Mouse (Mus musculus): ENCODE measurements around the gene Lbhd2.

Lbhd2 gene

DNA sequence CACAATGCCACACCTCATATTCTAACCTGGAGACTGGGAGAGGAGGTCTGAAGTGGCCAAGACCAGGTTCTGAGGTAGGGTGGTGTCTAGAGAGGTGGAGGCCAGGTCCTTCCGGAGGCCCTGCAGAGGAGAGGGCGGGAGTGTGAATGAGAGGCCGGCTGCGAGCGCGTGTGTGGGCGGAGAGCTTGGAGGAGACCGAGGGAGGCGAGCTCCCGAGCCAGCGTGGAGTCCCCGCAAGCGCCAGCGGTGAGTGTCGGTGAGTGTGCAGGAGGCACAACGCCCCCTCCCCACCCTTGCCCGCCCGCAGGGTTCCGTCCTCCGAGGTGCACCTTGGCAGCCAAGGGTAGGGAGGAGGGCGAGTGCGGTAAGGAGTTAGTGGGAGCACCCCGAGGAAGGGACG lies at the start of gene Lbhd2:
Lbhd2 (plus strand) TSS at position 188 of the 400 bp plus-strand sequence.
- DNase-seq (ENCODE audit: low spot score), result no peak

DNA sequence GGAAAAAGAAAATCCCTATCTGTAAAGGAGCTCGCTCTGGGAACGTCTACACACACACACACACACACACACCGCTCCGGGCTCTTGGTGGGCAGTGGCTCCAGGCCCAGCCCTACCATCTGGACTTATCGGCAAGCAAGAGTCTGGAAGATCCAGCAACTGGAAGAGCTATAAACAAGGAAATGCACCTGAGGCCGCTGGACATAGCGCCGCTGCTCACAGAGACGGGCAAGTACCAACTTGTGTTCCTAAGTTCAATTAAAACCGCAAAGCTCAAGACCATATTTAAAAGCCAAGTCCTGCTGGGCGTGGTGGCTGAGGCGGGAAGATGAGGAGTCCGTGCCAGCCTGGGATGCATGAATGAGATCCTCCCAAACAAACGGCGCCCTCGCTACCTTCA lies 45.9 kb upstream of the Lbhd2 start:
- no peak for DNase-seq (ENCODE audit: low spot score)

DNA sequence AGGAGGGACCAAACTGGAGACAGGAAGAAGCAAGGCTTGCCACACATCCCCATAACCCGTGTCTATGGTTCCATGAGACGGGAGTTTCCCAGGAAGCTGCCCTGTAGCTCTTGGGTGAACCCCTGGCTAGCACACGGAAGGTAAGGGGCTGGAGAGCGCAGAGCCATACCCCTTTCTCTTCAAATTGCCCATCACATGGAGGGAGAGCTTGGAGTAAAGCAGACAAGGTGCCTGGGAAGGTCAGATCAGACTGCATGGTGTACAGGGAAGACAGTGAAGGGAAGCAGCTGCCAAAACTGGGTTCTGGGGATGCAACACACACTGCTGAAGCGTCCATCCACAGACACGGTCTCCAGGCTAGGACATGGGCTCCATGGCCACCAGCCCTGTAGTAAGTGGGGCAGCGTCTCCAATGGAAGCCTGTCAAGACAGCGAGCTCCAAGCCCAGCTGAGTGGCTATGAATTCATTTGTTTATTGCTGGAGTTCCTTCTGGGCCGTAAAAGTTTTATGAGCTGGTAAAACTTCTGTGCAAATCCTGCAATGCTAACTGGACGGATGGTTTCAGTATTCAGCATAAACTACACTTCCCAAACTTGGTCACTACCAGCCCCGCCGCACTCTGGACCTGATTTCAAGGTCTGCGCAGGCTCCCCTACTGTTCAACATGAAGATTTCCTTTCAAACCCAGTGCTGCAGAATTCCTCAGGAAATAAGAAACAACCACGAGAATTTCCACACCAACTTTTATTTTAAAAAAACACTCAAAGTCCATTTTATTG lies 45.1 kb upstream of the Lbhd2 start:
- DNase-seq (ENCODE audit: low spot score), result no peak

DNA sequence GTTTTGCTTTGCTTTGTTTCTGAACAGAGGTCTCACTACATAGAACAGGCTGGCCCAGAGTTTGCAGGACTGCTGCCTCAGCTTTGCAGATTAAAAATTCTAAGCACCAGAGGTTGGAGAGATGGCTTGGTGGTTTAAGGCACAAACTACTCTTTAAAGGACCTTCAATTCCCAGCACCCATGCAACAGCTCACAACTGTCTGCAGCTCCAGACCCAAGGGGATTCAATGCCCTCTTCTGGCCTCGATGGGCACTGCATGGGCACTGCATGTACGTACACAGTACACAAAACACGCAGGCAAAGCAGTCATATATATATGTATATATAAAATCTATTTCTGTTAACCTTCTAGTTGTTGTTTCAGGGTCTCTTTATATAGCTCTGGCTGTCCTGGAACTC lies 42.4 kb upstream of the Lbhd2 start:
- DNase-seq (ENCODE audit: low spot score), result no peak

DNA sequence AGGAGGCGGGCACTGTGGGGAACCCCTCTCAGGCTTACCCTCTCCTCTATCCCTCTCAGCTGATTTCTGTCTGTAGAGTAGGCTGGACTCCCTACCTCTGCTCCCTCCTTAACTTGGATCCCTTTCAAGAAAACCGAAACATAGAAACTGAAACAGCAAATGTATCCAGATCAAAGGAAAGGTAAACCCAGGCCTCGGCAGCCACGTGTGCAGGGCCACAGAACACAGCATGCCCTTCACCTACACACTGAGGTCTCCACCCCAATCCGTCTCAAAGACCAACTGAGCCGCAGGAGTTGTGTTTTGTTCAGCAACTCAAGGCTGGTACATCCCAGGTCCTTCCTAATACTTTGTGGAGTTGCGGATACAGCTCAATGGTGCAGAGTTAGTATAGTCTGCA lies 39.5 kb upstream of the Lbhd2 start:
- DNase-seq (ENCODE audit: low spot score), result no peak

DNA sequence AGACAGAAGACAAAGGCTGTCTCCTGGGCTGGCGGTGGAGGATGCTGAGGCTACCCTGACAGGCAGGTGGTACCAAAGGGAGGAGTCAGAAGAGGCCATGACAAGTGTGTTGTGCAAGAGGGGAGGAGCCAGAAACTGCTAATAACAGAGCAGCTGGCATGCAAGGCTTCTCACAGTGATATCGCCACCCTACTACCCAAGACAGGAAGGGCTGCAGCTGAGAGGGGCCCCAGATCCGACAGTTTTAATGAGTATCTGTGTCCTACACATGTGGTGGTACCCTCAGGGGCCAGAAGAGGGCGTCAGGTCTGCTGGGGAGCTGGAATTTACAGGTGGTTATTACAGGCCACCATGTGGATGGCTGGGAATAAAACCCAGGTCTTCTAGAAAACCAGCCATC lies 36.4 kb upstream of the Lbhd2 start:
- DNase-seq (ENCODE audit: low spot score), result no peak

GRCm38 (mm10) chr12:111371905-111372304 lies 34.7 kb upstream of the Lbhd2 start:
- no peak for DNase-seq (ENCODE audit: low spot score)

DNA sequence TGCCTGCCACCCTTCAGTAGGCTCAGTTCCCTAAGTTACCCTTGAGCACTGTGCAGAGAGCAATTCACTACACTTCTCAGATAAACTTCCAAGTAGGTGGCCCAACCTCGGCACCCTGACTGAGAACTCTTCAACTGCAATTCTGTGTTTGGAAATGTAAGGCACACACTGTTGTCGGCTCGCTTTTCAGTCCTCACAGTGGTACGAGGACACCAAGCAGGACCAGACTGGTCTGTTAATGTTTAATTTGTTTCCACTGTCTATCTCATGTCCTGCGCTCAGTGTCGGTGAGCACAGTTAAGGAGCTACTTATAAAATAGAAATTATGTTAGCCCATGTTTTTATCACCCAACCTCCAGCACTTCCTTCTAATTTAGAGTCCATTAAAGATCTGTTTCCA lies 33.2 kb upstream of the Lbhd2 start:
- no peak for DNase-seq (ENCODE audit: low spot score)

DNA sequence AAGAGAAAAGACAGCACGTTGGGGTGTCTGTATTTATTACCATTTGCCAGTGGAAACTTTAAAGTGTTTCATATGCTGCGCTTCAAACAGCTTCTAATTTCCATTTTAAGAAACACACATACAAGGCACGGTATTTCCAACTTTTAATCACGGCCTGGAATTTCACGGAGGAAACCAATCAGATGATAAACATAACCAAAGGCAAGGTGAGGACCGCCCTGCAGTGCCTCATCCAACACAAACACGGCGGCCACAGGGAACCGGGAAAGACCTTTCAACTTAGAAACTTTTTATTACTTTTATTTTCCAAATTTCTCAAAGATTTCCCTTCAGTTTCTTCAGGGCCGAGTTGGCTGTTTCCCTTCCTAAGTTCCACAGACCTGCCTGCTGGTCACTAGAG lies 31.9 kb upstream of the Lbhd2 start:
- DNase-seq (ENCODE audit: low spot score), result no peak

DNA sequence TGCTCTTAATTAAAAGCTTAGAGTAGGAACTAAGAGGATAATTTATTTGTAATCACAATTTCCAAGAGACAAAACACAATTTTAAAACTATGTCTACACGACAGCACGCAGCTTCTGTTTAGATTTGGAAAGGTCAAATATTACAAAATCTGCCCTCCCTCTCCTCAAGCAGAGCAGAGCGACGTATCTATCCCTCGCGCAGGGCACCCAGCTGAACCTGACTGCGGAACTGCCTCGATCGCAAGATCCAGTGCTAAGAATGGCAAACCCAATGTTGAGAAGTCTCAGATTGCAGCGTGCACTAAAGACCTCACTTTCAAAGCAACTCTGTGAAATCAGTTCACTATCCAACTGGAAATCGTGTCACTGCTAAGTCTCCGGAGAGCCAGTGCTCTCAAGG lies 31.1 kb upstream of the Lbhd2 start:
- no peak for DNase-seq (ENCODE audit: low spot score)

DNA sequence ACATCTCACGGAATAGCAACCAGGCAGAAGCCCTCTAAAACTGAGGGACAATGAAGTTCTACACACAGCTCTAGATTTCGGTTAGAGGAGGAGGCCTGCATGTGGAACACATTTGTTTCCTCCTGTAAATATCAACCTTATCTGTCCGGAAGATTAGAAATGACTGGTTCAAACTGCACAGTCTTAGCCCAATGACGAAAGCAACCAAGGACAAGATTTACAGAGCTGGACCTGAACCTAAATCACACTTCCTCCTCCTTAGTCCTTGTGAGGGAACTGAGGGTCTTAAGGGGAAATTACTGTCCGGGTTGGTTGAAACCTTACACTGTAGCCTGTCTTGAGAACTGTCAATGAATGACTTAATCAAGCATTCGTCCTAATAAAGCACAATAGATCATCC lies 30.6 kb upstream of the Lbhd2 start:
- DNase-seq (ENCODE audit: low spot score), result no peak

- peak; percentile 24 for DNase-seq (ENCODE audit: low spot score)
These were observed 29.7 kb upstream of the Lbhd2 start for GRCm38 (mm10) chr12:111376826-111377331.

DNA sequence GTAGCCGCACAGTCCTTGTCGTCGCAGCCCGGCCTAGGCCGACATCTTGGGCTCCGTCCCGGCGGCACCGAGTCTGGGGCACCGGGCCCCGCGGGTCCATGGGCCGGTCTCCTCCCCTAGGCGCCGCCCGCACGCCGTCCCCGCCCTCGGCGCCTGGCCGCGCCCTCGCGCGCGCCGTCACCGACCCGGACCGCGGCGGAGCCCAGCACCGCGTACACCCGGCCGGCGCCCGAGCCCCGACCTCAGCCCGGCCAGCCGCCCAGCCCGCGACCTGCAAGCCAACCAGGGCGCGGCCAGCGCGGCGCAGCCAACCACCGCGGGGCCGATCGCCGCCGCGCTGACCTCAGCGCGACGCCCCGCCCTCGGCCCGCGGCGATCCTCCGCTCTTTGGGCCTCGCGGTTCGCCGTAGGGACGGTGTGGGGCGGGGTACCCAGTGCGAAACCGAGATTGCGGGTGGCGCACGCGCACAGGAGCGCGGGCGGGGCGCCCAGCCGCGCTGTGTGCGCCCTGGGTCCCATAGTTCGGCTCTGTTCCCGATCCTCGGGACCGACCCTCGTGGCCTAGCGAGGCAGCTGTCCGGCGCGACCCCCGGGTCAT lies 29.1 kb upstream of the Lbhd2 start, which contains the start of gene Cdc42bpb:
Cdc42bpb (minus strand) TSS at position 343 of the 598 bp plus-strand sequence.
- peak; percentile 78 for DNase-seq (ENCODE audit: low spot score)

GRCm38 (mm10) chr12:111377986-111378490 lies 28.6 kb upstream of the Lbhd2 start:
- DNase-seq (ENCODE audit: low spot score), result no peak

GRCm38 (mm10) chr12:111378812-111379211 lies 27.8 kb upstream of the Lbhd2 start:
- DNase-seq (ENCODE audit: low spot score), result no peak

DNA sequence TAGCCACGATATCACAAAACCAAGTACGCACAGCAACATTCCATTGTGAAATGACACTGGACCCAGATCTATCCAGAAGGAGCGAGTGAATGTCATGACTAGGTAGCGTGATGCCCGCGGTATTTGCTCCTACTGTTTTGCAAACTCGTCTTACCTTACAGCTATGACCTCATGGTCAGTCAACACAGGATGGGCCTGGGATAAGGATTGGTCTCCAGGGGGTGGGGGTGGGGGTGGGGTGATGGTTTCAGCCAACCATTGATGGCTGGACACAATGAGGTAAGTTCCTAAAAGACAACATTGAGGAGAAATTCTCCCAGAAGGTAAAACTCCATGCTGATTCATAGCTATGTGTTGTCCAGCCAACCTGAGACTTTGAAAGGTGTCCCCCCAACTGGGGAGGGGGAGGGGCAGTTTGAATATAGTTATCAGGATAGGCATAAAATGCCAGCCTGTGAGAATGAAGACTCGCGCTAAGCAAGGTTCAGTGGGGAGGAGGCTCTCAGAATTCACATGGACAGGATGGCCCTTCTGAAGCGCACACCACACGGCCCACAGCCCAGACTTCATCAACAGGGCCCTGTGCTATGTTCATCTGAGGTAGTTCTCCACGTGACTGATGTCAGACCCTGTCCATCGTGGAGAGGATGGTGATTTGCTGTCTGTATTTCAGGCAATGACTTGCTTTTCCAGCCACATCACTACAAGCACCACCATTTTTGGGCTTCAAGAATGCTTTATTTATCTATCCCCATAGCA lies 20.5 kb upstream of the Lbhd2 start:
- DNase-seq (ENCODE audit: low spot score), result no peak

GRCm38 (mm10) chr12:111386642-111387120 lies 19.9 kb upstream of the Lbhd2 start:
- no peak for DNase-seq (ENCODE audit: low spot score)

DNA sequence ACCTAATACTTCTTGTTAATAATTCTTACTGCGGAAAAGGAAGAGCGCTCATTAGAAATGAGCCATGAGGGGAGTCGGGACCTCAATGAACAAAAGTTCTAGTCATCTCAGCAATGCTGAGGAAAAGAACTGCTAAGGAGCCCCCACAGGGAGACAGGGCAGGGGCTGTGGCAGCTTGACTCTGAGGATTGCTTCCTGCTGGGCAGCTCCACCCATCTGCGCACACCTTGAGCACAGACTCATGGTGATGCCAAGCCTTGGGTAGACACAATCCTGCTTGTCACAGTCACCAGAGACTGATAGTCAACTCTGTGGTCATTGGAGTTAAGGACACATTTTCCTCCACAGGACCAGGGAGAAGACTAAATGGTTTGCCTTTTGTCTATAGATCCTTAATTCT lies 19.5 kb upstream of the Lbhd2 start:
- no peak for DNase-seq (ENCODE audit: low spot score)

DNA sequence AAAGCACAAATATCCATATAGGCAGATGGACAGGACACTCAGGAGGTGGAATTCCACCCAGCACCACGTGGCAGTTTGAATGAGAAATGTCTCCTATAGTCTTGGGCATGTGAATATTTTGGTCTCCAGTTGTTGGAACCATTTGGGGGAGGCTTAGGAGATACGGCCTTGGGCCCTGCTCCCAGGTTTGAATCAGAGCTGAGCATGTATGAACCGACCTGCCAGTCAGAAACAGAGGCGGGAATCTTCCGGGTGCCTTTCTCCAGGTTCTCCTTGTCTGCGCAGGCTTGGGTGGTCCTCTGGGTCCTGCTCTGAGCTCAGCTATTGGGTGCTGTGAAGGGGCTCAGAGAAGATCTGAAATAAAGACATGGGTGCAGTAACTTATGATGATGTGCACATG lies 12.6 kb upstream of the Lbhd2 start:
- no peak for DNase-seq (ENCODE audit: low spot score)

GRCm38 (mm10) chr12:111396997-111397396 lies 9.6 kb upstream of the Lbhd2 start:
- no peak for DNase-seq (ENCODE audit: low spot score)

DNA sequence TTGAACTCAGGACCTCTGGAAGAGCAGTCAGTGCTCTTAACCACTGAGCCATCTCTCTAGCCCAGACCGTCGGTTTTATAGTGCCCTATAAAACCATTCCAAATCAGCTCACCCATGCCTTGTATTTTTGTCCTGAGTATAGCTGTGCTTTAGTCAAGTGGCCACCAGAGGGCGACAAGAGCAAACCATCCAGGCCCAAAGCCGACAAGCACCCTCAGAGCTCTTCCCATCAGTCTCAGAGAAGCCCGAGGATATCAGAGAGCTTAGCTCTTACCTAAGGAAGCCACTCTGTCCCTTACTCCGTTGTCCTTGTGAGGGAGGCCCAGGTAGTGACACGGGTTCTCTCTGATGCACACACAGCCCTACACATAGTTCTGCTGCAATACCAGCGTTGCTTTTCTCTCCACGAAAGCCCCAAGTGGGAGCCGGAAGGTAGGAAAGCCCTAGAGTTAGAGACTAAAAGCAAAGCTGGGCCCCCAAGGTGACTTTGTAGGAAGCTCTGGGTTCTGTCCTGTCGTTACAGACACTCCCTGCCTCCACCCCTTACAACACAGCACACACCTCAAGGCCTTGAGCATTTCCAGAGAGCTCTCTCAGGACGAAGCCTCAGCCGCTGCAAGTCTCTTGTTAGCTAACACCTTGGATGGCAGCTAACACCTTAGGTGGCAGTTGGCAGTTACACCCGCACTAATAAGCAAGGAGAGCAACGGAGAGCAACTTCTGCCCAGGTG lies 5.0 kb upstream of the Lbhd2 start:
- no peak for DNase-seq (ENCODE audit: low spot score)

DNA sequence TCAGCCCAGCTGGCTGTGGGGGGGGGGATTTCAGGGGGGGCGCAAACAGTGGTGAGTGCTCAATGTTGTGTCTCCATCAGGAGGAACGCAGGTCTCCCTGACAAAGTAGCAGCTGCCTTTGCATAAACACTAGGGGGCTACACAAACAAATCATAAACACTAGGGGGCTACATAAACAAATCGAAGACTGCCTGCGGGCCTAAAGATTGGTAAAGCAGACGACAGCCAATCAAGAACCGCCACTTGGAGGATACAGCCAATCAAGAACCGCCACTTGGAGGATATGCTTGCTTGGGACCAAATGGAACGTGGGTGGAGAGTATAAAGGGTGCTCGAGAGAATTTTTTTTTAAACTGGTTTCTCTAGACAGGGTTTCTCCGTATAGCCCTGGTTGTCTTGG lies 1.7 kb upstream of the Lbhd2 start:
- no peak for DNase-seq (ENCODE audit: low spot score)

Measured in ovary, postnatal 10 days (tissue).